Mouse (Mus musculus): ENCODE measurements around the gene Kbtbd8.

Gene Kbtbd8

DNA sequence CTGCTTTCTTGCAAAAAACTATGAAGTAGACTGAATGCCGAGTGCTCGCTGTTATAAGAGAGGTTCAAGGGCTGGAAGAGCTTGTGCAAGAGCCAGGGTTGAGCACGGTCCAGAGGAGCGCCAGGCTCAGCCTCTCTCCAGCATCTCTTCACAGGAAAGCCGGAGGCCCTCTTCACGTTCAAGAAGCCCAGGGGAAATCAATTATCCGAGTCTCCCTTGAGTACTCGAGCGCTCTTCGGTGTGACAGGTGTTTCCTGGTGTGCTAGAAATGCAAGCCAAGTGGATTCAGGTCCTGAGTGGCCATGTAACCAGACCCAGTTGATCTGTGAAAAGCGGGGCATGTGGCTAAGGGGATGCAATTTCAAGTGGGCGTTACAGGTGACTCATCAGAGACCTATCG, at the start of gene Kbtbd8:
Gene Kbtbd8, plus strand, starts transcription at position 295 of the 400 bp plus-strand sequence.
- DNase-seq (ENCODE audit: low spot score in 2 of 2), result no peak

- DNase-seq (ENCODE audit: low spot score in 2 of 2), result no peak
Observed at GRCm38 (mm10) chr6:95069753-95070152, 47.3 kb upstream of the Kbtbd8 start.

GRCm38 (mm10) chr6:95085276-95085675, 31.8 kb upstream of the Kbtbd8 start:
- DNase-seq (ENCODE audit: low spot score in 2 of 2), result no peak

- no peak for DNase-seq (ENCODE audit: low spot score in 2 of 2)
Observed at GRCm38 (mm10) chr6:95087154-95087846, 29.7 kb upstream of the Kbtbd8 start.

DNA sequence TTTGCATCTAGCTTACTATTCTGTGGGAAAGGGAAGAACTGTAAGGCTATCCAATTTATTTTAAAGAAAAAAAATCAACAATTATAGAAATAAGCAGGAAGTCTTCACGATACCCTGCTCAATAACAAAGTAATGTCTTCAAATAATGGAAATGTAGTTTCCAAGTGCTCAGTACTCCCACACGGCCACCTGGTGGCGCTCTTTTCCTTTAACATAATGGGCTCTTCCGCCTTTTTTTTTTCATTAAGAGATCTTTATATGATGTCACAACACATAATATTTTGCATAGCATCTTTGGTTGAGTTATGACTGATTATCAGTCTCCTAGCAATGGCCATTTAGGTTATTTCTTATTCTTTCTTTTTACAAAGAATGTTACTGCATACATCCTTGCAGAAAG, 29.0 kb upstream of the Kbtbd8 start:
- DNase-seq (ENCODE audit: low spot score in 2 of 2), result no peak

DNA sequence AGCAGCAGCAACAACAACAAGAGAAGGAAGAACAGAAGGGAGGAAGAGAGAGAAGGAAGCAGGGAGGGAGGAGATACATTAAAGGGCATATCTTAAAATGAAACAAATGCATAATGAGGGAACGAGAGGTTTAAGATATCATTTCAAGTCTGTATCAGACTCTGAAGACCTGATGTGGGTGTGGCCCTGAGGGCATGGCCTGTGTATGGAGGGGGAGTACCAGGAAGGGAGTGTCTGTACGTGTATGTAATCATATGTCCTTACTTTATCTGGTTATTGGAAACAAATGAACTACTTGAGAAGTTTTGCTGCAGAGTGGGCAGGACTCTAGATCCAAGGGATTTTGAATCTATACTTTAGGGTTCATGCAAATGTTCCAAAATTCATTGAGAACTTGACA, 22.3 kb upstream of the Kbtbd8 start:
- no peak for DNase-seq (ENCODE audit: low spot score in 2 of 2)

GRCm38 (mm10) chr6:95098366-95099109, 18.5 kb upstream of the Kbtbd8 start:
- DNase-seq (ENCODE audit: low spot score in 2 of 2), result peak; percentile 25 to 54

GRCm38 (mm10) chr6:95103706-95104105, 13.3 kb upstream of the Kbtbd8 start:
- DNase-seq (ENCODE audit: low spot score in 2 of 2), result no peak

DNA sequence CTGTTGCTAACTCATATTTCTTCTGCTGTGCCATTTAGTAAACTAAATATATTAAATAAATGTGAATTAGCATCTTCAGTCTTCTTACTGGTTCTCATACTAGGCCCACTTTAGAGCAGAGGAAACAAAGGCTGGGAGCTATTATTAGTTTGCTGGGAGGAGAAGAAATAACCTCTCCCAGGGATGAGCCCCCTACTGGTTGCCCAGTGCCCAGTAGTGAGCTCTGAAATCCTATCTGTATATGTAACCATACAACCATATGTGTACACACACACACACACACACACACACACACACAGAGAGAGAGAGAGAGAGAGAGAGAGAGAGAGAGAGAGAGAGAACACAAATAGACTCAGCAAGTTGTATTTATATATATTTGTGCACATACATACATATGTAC, 8.6 kb upstream of the Kbtbd8 start:
- no peak for DNase-seq (ENCODE audit: low spot score in 2 of 2)

- DNase-seq (ENCODE audit: low spot score in 2 of 2), result no peak
Observed at GRCm38 (mm10) chr6:95109691-95110450, 7.2 kb upstream of the Kbtbd8 start.

GRCm38 (mm10) chr6:95112015-95112414, 5.0 kb upstream of the Kbtbd8 start:
- no peak for DNase-seq (ENCODE audit: low spot score in 2 of 2)

DNA sequence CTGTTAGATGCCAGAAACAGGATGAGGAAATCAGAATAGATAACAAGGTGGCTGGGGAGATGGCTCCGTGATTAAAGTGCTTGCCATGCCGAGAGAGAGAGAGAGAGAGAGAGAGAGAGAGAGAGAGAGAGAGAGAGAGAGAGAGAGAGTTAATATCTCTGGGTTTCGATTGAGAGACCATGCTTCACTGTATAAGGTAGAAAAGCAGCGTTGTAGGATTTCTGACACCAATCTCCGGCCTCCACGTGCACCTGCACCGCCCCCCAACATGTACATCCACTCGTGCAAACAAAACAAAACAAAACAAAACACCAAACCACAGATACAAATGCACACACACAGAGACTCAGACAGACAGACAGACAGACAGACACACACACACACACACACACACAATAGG, 527 bp upstream of the Kbtbd8 start:
- DNase-seq (ENCODE audit: low spot score in 2 of 2), result no peak

DNA sequence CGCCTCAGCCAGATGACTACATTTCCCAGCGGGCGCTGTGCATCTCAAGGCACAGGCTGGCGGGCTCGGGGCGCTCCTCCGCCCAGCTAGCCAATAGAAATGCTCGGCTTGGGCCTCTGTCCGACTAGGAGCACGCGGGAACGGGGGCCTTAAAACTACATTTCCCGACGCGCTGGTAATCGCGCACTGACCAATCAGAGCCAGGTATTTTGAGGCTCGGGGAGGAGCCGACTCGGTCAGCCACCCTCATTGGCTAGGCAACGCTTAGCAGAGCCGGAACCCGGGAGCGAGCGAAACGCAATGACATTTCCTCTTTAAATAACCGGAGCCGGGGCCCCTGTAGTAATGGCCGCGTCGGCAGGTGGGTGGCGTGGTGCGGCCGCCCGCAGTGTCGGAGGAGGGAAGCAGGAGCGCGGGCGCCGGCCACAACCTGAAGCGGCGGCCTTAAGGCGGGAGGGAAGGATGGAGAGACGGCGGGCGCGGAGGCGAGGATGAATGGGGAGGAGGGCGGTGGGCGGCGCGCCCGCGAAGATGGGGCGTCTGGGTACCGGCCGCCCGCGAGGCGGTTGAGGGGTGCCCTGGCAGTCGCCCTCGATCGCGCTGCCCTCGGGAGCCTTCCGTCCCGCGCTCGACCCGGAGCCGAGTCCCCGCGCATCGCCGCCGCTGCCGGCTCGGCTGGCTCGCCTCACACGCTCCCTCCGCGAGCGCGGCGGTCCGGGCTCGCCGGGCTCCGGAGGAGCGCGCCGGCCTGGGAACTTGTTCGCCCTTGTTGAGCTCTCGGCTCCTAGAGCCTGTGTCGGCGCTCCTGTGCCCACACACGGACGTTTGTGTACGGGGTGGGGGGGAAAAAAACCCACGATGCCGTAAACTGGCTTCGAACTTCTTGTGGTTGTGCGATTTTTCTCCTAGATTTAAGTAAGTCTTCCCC, 838 bp downstream of the Kbtbd8 start:
- peak; percentile 79 to 83 for DNase-seq (ENCODE audit: low spot score in 2 of 2)

DNA sequence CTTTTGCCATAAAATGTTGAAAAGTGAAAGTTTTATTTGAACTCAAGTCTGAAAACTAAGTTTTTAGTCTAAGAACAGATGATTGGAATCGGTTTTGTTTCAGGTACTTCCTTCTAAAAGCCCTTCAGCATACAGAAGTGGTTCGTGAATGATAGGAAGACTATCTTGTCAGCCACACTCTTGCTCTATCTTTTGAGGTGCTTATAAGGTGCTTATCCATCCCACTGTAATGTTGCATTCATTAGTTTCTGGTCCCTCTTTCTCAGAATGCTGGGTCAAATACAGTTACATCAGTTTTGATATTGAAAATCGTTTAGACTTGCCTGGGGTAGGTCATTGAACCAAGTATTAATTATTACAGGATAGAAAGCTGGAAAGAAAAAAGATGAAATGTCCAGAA, 2.3 kb downstream of the Kbtbd8 start:
- no peak for DNase-seq (ENCODE audit: low spot score in 2 of 2)

DNA sequence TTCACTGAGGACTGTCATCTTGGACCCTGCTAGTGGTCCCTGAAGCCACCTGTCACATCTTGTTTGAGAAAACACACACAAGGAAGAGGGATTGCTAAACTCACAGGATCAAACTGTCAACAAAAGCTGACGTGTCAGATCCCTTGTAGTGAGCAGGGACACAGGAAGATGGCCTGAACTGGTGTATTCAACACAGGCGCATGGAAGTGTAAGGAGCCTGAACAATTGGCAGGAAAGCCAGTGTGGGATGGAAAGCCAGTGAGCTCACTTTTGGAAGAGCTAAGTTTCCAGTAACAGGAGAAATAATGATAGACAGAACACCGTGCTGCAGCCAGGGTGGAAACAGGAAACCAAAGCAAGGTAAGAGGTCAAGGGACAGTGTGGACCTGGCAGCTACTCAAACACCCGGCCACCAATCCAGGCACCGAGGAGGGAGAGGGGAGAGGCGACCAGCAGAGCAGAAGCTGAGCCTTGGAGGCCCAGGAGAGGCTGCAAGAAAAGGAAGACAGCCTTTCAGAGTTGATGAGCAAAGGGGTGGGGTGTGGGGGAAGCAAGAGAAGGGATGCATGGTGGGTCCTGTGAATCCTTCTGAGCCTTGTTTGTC, 33.0 kb downstream of the Kbtbd8 start:
- DNase-seq (ENCODE audit: low spot score in 2 of 2), result no peak

DNA sequence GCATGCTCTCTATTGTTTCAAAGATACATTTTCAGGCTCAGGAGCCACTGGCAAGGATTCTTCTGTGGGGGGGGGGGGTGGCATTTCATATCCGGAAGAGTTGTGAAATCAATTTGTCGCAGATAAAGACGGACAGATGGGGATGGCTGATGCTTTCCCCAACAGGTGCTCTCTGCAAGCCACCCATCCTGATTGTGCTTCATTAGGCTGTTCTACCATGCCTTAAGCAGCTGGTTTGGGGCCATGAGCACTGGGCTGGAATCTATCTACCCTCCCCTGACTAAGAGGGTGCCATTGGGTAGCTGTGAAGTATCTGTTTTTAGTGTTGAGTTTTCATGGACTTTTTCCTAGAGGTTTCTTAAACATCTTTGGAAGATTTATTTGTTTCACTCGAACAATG, 33.8 kb downstream of the Kbtbd8 start:
- no peak for DNase-seq (ENCODE audit: low spot score in 2 of 2)

- no peak for DNase-seq (ENCODE audit: low spot score in 2 of 2)
Observed at GRCm38 (mm10) chr6:95151563-95151962, 34.5 kb downstream of the Kbtbd8 start.

- no peak for DNase-seq (ENCODE audit: low spot score in 2 of 2)
Observed at GRCm38 (mm10) chr6:95163965-95164364, 46.9 kb downstream of the Kbtbd8 start.

GRCm38 (mm10) chr6:95165630-95166029, 48.6 kb downstream of the Kbtbd8 start:
- no peak for DNase-seq (ENCODE audit: low spot score in 2 of 2)

- no peak for DNase-seq (ENCODE audit: low spot score in 2 of 2)
Observed at GRCm38 (mm10) chr6:95167668-95168227, 50.7 kb downstream of the Kbtbd8 start.

- DNase-seq (ENCODE audit: low spot score in 2 of 2), result no peak
Observed at GRCm38 (mm10) chr6:95169411-95169810, 52.4 kb downstream of the Kbtbd8 start.
